Mouse (Mus musculus): Measurements from ENCODE around the gene Sdk2. TPM values are rescaled to one million over a fixed set of nuclear protein-coding genes. Genes with fewer than 3 reads are reported as not detected.

The Sdk2 gene
- polyA plus RNA-seq, 1 experiment from 2014 or later: 1.1 TPM

GRCm38 (mm10) chr11:113785406-113786171 is 281.3 kb downstream of the Sdk2 start:
- Histone ChIP-seq H3K4me2 (ENCODE audit: low read depth, low read length) (peak overlapping the region; percentile 68), H3K9me3 (replicated peaks; ENCODE audit: control insufficient read depth, low read length) (no peaks in the 10 kb centered on the region), H3K27me3 (ENCODE audit: control insufficient read depth, insufficient read depth, low read length) (no peaks in the 10 kb centered on the region), H3K36me3 (ENCODE audit: control insufficient read depth, insufficient read depth) (no peaks in the 10 kb centered on the region), H3K4me3 (ENCODE audit: low read length) (peak overlapping the region; percentile 35), H3K4me1 (ENCODE audit: control insufficient read depth, insufficient read depth, low read length) (peaks cover 31% of the 10 kb centered on the region), H3K9ac (ENCODE audit: low read length) (peak overlapping the region; percentile 54), H3K27ac (ENCODE audit: low read length) (peak overlapping the region; percentile 74)
- ATAC-seq (replicated peaks; ENCODE audit: extremely low read depth, insufficient read depth, low FRiP score): peak; percentile 81
- 2% methylated on average over 19 of the region's 19 CpGs for WGBS

- ATAC-seq (replicated peaks; ENCODE audit: extremely low read depth, insufficient read depth, low FRiP score): no peak
- 60% methylated on average over 2 of the region's 2 CpGs for WGBS
- Histone ChIP-seq H3K27me3 (ENCODE audit: control insufficient read depth, insufficient read depth, low read length) (no peaks in the 10 kb centered on the region), H3K9ac (ENCODE audit: low read length) (no peak overlapping the region), H3K36me3 (ENCODE audit: control insufficient read depth, insufficient read depth) (no peaks in the 10 kb centered on the region), H3K4me2 (ENCODE audit: low read depth, low read length) (peak overlapping the region; percentile 68; the same call in 1 of the 2 replicates), H3K4me1 (ENCODE audit: control insufficient read depth, insufficient read depth, low read length) (peaks cover 31% of the 10 kb centered on the region), H3K9me3 (replicated peaks; ENCODE audit: control insufficient read depth, low read length) (no peaks in the 10 kb centered on the region), H3K27ac (ENCODE audit: low read length) (peak overlapping the region; percentile 25; the same call in 1 of the 2 replicates), H3K4me3 (ENCODE audit: low read length) (no peak overlapping the region)
Observed at GRCm38 (mm10) chr11:113784656-113785396, 282.0 kb downstream of the Sdk2 start.

GRCm38 (mm10) chr11:113782496-113782895 is 284.4 kb downstream of the Sdk2 start:
- Histone ChIP-seq H3K4me3 (ENCODE audit: low read length) (no peak overlapping the region), H3K4me1 (ENCODE audit: control insufficient read depth, insufficient read depth, low read length) (peaks cover 27% of the 10 kb centered on the region), H3K4me2 (ENCODE audit: low read depth, low read length) (no peak overlapping the region), H3K36me3 (ENCODE audit: control insufficient read depth, insufficient read depth) (no peaks in the 10 kb centered on the region), H3K9ac (ENCODE audit: low read length) (no peak overlapping the region), H3K9me3 (replicated peaks; ENCODE audit: control insufficient read depth, low read length) (no peaks in the 10 kb centered on the region), H3K27me3 (ENCODE audit: control insufficient read depth, insufficient read depth, low read length) (no peaks in the 10 kb centered on the region), H3K27ac (ENCODE audit: low read length) (no peak overlapping the region)
- WGBS: 92% methylated on average over 2 of the region's 2 CpGs
- no peak for ATAC-seq (replicated peaks; ENCODE audit: extremely low read depth, insufficient read depth, low FRiP score)

- H3K27me3 ChIP-seq (ENCODE audit: control insufficient read depth, insufficient read depth, low read length): no peaks in the 10 kb centered on the region
- no peak overlapping the region for H3K4me2 ChIP-seq (ENCODE audit: low read depth, low read length)
- no peak overlapping the region for H3K27ac ChIP-seq (ENCODE audit: low read length)
- no peak overlapping the region for H3K4me3 ChIP-seq (ENCODE audit: low read length)
- no peak overlapping the region for H3K9ac ChIP-seq (ENCODE audit: low read length)
- H3K9me3 ChIP-seq (replicated peaks; ENCODE audit: control insufficient read depth, low read length): no peaks in the 10 kb centered on the region
- no peak for ATAC-seq (replicated peaks; ENCODE audit: extremely low read depth, insufficient read depth, low FRiP score)
- 38% methylated on average over 2 of the region's 2 CpGs for WGBS
- H3K4me1 ChIP-seq (ENCODE audit: control insufficient read depth, insufficient read depth, low read length): peaks cover 25% of the 10 kb centered on the region
- no peaks in the 10 kb centered on the region for H3K36me3 ChIP-seq (ENCODE audit: control insufficient read depth, insufficient read depth)
Observed at GRCm38 (mm10) chr11:113782006-113782405, 284.8 kb downstream of the Sdk2 start.

- Histone ChIP-seq H3K4me1 (ENCODE audit: control insufficient read depth, insufficient read depth, low read length) (peaks cover 15% of the 10 kb centered on the region), H3K27me3 (ENCODE audit: control insufficient read depth, insufficient read depth, low read length) (no peaks in the 10 kb centered on the region), H3K9ac (ENCODE audit: low read length) (no peak overlapping the region), H3K4me2 (ENCODE audit: low read depth, low read length) (no peak overlapping the region), H3K36me3 (ENCODE audit: control insufficient read depth, insufficient read depth) (no peaks in the 10 kb centered on the region), H3K4me3 (ENCODE audit: low read length) (no peak overlapping the region), H3K27ac (ENCODE audit: low read length) (no peak overlapping the region), H3K9me3 (replicated peaks; ENCODE audit: control insufficient read depth, low read length) (no peaks in the 10 kb centered on the region)
- 35% methylated on average over 6 of the region's 6 CpGs for WGBS
- ATAC-seq (replicated peaks; ENCODE audit: extremely low read depth, insufficient read depth, low FRiP score): no peak
Observed at GRCm38 (mm10) chr11:113779680-113780041, 287.2 kb downstream of the Sdk2 start.

GRCm38 (mm10) chr11:113778733-113779679 is 287.8 kb downstream of the Sdk2 start:
- Histone ChIP-seq H3K4me3 (ENCODE audit: low read length) (no peak overlapping the region), H3K4me2 (ENCODE audit: low read depth, low read length) (no peak overlapping the region), H3K9me3 (replicated peaks; ENCODE audit: control insufficient read depth, low read length) (no peaks in the 10 kb centered on the region), H3K27ac (ENCODE audit: low read length) (peak overlapping the region; percentile 3; the same call in 1 of the 2 replicates), H3K4me1 (ENCODE audit: control insufficient read depth, insufficient read depth, low read length) (peaks cover 15% of the 10 kb centered on the region), H3K27me3 (ENCODE audit: control insufficient read depth, insufficient read depth, low read length) (no peaks in the 10 kb centered on the region), H3K9ac (ENCODE audit: low read length) (no peak overlapping the region), H3K36me3 (ENCODE audit: control insufficient read depth, insufficient read depth) (no peaks in the 10 kb centered on the region)
- 43% methylated on average over 19 of the region's 20 CpGs for WGBS
- ATAC-seq (replicated peaks; ENCODE audit: extremely low read depth, insufficient read depth, low FRiP score): peak; percentile 39

- WGBS: 72% methylated on average over 8 of the region's 8 CpGs
- Histone ChIP-seq H3K36me3 (ENCODE audit: control insufficient read depth, insufficient read depth) (no peaks in the 10 kb centered on the region), H3K9me3 (replicated peaks; ENCODE audit: control insufficient read depth, low read length) (no peaks in the 10 kb centered on the region), H3K9ac (ENCODE audit: low read length) (no peak overlapping the region), H3K27ac (ENCODE audit: low read length) (peak overlapping the region; percentile 39), H3K4me2 (ENCODE audit: low read depth, low read length) (no peak overlapping the region), H3K27me3 (ENCODE audit: control insufficient read depth, insufficient read depth, low read length) (no peaks in the 10 kb centered on the region), H3K4me3 (ENCODE audit: low read length) (no peak overlapping the region), H3K4me1 (ENCODE audit: control insufficient read depth, insufficient read depth, low read length) (peaks cover 15% of the 10 kb centered on the region)
- no peak for ATAC-seq (replicated peaks; ENCODE audit: extremely low read depth, insufficient read depth, low FRiP score)
Observed at GRCm38 (mm10) chr11:113777878-113778464, 288.9 kb downstream of the Sdk2 start.

GRCm38 (mm10) chr11:113776851-113777511 is 289.9 kb downstream of the Sdk2 start:
- no peak overlapping the region for H3K4me3 ChIP-seq (ENCODE audit: low read length)
- no peaks in the 10 kb centered on the region for H3K27me3 ChIP-seq (ENCODE audit: control insufficient read depth, insufficient read depth, low read length)
- H3K9me3 ChIP-seq (replicated peaks; ENCODE audit: control insufficient read depth, low read length): no peaks in the 10 kb centered on the region
- H3K36me3 ChIP-seq (ENCODE audit: control insufficient read depth, insufficient read depth): no peaks in the 10 kb centered on the region
- H3K4me1 ChIP-seq (ENCODE audit: control insufficient read depth, insufficient read depth, low read length): peaks cover 14% of the 10 kb centered on the region
- H3K4me2 ChIP-seq (ENCODE audit: low read depth, low read length): no peak overlapping the region
- no peak overlapping the region; the same call in 1 of the 2 replicates for H3K9ac ChIP-seq (ENCODE audit: low read length)
- no peak overlapping the region for H3K27ac ChIP-seq (ENCODE audit: low read length)
- no peak for ATAC-seq (replicated peaks; ENCODE audit: extremely low read depth, insufficient read depth, low FRiP score)
- WGBS: 62% methylated on average over 14 of the region's 14 CpGs

Data from heart, embryonic 16.5 days (tissue).